Mouse (Mus musculus) testis, adult 2 months (tissue): ENCODE data around the gene Eps8.

Experiments used
- CTCF ChIP-seq: fragments of 200-500 bp; IDR thresholded peaks from 2 replicates; pipeline ENCODE4 v1.5.1; 2012; ENCODE audit warnings: low read depth, mild to moderate bottlenecking, inconsistent platforms, low read length, moderate library complexity; ENCODE audit not compliant: control insufficient read depth, insufficient read depth, insufficient replicate concordance
- POLR2A ChIP-seq: fragments of 200-500 bp; IDR thresholded peaks from 2 replicates; pipeline ENCODE4 v1.6.1; 2012; ENCODE audit warnings: low read depth, mild to moderate bottlenecking, inconsistent platforms, low read length, moderate library complexity; ENCODE audit not compliant: control insufficient read depth

DNA sequence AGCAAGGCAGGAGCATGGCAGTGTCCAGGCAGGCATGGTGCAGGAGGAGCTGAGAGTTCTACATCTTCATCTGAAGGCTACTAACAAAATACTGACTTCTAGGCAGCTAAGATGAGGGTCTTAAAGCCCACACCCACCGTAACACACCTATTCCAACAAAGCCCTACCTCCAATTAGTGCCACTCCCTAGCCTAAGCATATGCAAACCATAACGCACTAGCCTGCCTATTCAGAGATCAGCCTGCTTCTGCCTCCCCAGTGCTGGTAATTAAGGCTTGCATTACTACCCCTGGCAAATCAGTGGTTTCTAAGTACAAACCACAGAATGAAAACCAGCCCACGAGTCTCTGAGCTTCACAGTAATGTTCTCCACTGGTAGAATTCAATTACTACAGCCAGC is 15.2 kb upstream of the Eps8 start:
- no peak for TF ChIP-seq POLR2A
- TF ChIP-seq CTCF = no peak
